Mouse (Mus musculus) urinary bladder, postnatal 14 days (tissue): ENCODE measurements around the gene Gm5089.
"Not testable (repeated sequence)": the region's sequence is repeated elsewhere in the genome, so short reads cannot be mapped to it uniquely, and the experiment has no call there.

ENCODE experiments used
- DNase-seq: peaks from one replicate; pipeline ENCODE4 v3.0.0; 2021; ENCODE audit warnings: low spot score

Gene Gm5089

DNA sequence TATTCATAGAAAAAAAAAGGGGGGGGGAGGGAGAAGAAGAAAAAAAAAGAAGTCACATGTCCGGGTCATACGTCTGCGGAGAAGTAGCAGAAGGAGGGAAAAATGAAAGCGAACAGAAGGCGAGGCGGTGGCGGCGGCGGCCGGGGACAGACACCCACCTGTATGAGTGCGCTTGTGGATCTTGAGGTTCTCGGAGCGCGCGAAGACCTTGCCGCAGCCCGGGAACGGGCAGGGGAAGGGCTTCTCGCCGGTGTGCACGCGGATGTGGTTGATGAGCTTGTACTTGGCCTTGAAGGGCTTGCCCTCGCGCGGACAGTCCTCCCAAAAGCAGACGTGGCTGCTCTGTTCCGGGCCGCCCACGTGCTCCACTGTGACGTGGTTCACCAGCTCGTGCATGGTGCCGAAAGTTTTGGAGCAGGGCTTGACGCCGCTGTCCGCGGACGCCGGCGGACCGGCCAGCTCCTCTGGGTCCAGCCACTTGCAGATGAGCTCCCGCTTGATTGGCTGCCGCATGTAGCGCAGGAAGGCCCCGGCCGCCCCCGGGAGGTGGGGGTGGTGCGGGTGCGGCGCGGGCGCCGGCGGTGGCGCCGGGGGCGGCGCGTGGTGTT is 12.9 kb upstream of the Gm5089 start:
- not testable (repeated sequence) for DNase-seq

DNA sequence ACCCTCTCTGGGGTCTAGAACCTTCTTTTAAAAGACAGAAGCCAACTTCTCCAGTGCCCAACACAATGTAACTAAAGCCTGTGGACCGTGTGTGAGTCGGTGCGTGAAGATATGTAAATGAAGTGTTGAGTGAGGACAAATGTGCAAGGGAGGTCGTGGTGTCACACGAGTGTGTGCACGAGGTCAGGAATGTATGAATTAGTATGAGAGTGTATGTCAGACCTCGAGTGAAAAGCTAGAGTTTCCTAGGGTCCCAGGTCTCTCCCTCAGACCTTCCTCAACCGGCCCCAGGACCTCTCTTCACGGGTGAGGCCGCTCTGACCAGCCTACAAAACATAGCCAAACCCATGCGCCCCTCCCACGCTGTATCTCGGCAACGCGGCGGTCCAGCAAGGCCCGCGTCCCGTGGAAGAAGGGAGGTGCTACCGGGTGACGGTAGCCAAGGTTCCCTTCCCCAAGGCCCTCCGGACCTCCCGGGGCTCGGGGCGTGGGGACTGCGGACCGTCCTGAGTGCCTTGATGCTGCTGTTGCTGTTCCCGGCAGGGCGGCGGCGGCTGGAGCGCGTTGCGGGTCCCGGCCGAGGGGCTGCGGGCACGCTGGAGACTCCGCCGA is 12.3 kb upstream of the Gm5089 start:
- no peak for DNase-seq

DNA sequence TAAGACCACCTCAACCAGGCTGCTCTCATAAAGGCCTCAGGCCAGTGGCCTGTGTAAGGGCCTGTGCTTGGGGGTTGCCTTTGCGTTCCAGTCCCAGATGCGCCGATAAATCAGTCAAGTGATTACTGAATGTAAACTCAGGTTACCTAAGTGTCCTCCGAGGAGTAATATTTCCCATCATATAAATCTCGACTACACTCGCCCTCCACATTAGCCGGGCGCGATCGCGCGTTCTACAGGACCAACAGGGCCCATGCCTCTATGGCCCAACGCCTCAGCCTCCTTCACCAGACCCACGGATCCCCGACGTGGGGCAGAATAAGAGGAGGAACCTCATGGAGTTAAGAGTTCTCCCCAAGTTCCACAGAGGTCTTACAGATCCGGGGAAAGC is 11.8 kb upstream of the Gm5089 start:
- no peak for DNase-seq

DNA sequence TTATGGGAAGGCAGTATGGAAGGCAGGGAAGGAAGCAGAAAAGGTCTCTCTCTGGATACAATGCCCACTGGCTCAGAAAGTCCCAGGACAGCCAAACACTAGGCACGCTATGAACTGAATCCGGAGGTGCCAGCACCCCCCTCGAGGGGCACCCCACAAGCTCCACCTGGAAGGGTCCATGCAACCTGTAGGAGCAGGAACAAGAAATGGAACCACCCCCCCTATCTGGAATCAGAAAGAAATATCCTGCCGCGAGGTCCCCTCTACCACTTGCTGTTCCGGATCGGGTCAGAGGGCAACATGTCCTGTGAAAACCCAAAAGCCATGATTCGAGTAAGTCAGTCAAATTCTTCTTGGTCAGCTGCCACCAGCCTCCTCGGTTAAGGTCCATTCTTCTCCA is 11.1 kb upstream of the Gm5089 start:
- no peak for DNase-seq

DNA sequence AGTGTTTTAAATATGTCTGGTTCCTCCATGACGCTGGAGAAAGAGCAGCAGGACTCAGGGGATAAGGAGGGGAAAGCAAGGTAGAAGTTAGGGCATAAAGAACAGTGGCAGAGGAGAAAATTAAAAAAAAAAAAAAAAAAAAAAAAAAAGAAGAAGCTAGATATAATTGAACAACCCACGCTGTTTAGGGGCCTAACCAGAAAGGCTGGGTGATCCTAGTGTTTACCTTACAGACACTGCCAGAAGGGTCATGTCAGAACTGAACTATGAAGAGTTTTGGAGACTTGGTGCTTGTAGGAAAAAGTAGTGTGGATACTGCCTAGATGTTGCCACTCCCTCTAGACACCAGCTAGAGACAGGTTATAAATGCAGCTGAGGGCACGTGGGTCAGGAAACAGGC is 10.6 kb upstream of the Gm5089 start:
- DNase-seq = no peak

DNA sequence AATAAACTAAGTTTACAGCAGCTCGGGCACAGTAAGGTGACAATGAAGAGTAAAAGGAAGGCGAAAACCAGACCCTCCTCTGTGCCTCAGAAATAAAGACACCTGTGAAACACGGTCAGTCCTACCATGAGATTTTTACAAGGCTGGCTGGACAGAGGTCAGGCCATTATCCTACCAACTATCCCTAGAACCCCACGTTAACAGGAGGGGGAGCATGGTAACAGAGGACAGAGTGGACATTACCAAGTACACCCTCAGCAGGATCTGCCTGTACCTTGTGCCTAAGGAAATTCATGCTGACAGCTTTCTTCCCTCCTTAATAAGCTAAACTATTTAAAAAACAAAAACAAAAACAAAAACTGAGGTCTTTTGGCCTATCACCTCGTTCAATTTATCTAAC is 9.3 kb upstream of the Gm5089 start:
- DNase-seq = no peak

DNA sequence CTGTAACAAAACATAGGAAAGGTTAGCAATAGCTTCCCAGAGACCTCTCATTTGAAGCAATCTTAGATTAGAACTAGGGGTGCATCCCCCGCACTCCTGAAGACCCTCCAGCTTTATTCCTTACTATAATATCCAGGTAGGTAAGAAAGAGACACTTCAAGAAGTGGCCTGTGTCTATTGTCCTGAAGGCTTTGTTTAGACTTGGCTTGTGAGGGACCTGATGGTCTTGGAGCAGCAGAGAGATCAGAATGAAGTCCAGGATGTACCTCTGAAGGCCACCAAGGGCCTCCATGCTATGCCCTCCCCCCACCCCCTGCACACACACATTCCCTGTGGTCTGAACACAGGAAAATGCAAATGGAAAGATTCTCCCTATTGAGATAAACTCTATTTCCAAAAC is 8.9 kb upstream of the Gm5089 start:
- DNase-seq = no peak

DNA sequence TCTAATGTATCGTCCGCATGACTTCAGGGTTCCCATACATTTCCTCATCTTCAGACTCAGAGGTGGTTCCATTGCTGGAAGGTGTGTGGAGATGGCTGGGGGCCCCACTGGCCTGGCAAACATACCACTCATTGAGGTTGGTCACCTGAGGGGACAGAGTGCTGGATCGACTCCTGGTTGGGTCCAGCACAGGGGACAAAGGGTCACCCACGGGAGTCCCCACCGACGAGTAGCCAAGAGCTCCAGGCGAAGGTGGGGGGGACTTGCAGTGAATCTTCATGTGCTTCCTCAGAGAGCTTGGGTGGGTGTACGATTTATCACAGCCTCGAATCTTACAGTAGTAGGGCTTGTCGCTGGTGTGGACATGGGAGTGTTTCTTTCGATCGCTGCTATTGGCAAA is 8.4 kb upstream of the Gm5089 start:
- not testable (repeated sequence) for DNase-seq

DNA sequence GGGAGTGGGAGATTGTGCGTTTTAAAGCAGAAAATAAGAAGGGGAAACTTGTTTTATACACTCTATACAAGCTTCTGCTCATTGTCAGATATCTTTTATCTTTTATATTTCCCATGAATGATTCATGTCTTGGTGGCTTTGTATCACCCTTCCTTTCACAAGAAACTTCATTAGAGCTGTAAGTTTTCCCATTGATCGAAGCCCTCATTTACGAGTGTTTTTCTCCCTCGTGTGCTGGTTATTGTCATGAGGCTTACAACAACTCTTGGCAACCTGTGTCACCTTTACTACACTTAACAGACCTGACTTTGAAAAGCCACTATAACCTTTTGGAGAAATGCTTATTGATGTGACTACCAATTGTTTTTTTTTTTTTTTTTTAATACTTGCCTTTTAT is 4.6 kb upstream of the Gm5089 start:
- no peak for DNase-seq

DNA sequence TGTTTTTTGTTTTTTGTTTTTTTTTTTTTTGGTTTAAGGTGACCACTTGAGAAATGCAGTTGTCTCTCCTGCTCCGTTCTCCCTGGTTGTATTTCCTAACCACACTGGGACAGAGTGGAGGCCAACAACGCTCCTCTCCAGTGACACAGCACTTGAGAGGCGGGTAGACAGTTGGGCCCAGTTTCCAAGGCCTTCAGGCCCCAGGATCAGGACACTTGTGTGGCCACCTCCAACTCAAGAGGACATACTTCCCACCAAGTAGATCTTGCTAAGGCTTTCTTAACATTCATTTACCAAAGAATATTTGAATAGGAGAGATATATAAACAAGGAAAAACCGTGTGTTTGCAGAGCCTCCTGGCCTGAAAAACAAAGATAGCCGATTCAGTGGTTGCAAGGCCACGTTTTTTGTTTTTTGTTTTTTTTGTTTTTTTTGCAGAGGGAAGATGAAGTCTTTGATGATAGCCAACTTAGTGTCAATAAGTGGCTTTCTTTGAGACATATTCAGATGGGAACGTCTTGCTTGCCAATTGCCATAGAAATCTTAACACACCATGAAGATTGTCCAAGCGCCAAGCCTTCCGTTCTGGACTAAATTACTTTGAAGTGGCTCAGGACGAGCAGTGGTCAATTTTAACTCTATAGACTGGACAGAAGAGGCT is 4.1 kb upstream of the Gm5089 start:
- no peak for DNase-seq

DNA sequence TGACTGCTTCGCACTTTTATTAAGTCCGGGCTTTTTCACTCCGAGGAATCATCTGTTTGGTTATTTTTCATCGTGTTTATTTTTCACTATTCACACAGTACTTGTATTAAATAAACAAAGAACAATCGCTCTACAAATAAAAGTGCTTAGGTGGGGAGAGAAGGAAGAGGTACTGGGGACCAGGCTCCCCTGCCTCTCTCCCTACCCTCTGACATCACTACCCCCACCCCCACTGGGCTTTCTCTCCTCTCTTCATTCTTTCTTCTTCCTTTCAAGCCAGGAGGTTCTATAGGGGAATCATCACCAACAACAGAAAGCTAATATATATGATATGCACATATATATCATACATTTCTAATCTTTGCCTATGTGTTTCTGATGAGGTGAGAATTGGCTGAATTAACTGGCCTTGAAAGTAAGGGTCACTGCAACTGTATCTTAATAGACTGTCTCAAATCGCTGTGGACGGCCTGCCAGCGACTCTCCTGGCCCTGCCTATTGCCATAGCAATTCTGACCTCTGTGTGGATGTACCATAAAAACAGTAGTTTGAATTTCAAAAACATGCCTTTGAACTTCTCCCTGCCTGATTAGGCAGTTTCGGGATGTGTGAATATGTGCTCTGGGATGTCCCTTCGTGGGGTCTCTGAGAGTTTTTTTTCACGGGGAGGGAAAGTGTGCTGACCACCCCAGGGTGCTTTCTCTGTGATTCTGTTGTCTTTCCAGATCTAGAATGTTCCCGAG is 3.3 kb upstream of the Gm5089 start:
- DNase-seq = no peak

DNA sequence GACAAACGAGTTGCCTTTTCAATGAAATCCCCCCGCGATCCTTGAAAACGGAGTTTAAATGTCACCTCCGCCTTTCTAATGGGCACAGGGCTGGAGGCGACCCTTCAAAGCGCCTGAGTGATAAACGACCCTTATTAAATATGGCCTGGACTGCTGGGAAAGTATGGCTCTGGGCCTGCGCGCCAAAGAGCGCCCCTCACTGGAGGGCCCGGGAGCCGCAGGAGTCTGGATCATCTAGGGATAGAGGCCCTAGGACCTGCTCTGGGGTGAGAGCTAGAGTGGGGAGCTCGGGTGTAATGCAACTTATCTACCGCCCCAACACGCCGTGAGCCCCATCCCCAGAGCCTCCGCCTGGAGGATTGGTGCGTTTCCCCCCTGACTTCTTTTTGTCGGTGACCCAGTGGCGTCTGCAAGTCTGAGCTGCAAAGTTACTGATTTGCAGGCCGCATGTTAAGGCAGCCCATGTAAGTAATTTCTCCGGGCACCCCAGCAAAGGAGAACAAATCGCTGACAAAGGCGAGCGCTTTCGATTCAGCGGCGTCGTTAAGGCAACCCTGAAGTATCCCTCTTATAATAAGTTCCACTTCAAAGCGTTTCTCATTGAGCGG is 2.6 kb upstream of the Gm5089 start:
- DNase-seq = no peak

DNA sequence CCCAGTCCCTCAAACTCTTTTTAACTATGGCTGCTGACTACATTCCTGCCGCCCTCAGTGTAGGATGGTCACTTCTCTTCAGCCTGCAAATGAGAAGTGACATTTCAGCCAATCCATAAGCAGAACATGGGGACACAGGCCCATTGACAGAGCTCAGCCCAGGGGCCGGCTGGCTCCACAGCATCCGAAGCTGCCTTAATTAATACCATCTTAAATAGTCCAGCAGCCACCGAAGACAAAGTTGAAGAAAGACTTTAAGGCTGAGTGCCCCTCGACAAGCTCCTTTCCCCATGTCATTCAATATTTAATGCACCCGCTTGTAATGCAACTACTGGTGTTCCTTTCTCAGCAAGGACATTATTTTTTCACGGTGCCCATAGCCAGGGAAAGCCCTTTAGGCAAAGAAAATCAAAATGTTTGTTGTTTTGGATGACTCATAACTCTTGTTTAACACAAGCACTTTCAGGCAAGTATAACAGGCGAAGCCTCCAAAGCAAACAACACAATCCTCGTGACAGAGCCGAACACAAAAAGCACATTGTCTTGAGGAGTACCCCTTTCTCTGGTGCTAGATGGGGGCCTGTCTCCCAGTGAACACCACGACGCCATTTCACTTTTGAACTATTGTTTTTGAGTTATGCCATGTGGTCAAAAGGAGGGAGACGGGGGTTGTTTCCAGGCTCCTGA is 1.9 kb upstream of the Gm5089 start:
- DNase-seq = no peak

DNA sequence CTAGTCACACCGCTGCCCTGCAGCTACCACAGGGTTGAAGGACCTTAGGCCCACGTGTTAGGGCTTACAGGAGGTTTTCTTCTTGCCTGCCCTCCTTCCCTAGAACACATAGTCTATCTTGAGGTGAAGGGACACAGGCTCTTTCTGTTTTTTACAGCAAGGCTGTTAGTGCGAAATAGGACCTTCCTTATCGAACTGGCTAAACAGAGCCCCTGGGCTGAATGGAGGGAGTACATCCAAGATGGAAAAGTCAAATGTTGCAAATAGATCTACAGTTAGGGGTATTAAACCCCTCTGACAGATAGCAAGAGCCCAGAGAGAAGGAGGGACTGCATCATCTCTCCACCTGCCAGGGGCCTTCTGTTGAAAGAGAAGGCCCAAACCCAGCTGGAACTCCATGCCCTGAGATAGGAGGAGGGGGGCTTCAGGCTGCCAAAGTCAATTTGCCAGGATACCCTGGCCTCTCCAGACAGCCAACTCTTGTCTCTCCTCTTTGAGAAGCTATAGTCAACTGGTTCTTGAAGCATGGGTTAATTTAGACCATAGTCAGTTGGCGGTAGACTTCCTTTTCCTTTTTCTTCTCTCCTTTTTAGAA is 733 bp upstream of the Gm5089 start:
- no peak for DNase-seq

DNA sequence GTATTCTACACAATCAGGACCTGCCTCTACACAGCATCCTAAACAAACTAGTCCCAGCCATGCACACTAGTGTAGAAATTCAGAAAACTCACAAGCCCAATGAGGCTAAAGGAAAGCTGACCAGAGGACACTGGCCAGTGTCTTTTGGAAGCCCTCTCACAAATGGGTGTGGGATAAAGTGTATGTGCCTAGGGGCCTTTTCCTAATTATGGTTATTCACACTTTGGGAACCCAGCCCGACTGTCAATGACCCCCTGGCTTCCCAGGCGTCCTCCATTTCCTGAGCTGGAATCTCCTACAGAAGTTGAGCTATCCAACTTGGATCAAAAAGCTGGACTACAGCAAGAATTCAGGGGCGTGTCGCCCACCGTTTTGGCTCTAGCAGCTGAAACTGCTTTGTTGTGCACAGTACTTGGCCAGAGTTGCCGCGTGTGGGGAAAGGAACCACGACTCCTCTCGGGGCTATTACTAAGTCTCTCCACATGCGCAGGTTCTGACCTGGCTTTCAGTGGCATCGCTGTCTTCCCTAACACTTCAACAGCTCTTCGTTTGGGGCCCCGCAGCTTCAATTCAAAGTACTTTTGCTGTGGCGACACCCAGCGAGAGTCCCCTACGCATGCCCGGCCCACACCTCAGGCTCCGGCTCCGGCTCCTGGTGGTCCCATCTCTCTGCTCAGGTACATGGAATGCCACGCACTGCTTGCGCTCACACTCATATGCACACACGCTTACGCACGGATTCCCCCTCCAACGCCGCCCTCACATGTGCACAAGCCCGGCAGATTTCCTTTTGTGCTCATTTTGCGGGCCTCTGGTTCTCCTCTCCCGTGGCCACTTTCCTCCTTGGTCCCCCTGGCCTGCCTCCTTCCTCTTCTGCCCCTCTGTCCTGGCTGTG is 1.1 kb downstream of the Gm5089 start:
- no peak for DNase-seq

DNA sequence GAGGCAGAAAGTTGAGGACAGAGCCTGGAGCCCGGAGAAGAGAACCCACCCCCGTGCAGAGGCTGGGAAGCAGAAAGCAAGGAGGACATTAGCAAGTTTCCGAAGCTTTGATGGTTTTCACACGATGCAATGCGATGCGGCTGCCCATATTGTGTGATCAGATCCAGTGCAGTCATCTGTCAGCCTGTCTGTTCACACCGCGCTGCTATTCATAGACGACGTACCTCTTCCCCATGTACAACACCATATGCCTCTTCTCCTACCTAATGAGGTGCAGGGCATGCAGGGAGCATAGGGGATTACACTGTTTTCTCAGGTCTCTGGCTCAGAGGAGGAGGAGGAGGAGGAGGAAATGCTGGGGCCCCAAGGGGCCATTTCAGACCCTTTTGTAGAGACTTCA is 14.1 kb downstream of the Gm5089 start:
- no peak for DNase-seq

DNA sequence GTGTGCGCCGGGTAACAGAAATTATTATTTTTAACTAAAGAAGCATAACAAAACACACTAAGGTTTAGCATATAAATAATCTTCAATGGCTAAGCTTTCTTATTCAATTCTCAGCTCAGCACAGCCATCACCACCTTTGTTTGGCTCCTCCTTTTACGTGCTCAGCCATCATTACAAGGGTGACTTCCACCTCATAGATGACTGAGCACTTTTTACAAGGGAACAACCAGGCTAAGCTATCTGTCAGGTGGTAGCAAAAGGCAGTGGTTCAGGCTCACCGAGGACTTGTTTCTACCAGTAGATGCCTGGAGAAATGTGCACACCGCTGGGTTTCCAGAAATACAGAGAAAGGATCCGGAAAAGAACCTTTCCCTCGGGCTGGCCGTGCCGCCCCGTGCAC is 16.9 kb downstream of the Gm5089 start:
- DNase-seq = no peak

DNA sequence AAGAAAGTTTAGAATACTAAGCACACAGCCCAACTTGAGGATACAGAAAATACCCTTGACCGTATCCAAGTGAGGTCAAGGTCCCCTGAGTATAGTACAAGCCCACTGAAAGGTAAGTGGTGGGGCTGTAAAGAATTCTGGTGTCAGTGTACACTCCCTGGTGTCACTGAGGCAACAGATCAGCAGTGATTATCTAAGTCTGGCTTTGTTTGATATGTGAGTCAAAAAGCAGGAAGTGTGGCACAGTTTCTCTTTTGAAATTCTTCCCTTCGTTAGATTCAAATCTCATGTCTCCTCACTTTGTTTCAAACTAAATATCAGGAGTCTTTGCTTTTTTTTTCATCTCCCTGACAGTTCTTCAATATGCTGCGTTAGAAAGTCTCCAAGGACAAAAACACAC is 18.4 kb downstream of the Gm5089 start:
- no peak for DNase-seq

DNA sequence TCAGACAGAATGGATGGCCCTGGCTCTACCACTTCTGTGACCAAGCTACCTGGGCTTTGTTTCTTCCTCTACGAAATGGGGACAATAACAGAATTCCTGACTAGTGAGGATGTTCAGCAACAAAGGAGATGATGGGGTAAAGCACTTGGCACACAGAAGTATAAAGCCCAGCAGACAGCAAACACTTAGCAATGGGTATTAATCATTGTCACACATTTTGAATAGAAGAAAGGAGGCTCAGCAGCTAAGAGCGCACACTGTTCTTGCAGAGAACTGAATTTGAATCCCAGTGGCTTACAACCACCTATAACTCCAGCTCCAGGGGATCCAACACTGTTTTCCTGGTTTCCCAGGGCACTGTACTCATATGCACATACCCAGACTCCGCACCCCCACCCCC is 23.3 kb downstream of the Gm5089 start:
- no peak for DNase-seq

DNA sequence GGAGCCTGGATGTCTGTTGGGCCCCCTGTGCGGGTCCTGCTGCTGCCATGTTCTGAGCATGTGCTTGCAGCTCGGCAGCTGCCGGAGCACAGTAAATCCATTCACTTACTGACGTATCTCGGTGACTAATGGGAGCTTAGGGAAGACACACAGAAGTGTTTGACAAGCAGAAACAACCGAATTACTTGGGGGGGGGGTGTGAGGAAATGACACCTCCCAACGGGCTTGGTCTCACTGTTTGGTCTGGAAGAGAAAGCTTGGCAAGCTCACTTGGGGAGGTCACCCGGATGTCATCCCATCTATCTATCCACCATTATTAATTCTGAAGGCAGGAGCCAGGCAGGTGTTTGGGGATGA is 23.7 kb downstream of the Gm5089 start:
- DNase-seq = no peak
